Mouse (Mus musculus) embryo, embryonic 10.5 days (tissue): ENCODE data around the gene Dffa.
"Not testable (repeated sequence)": the region's sequence is repeated elsewhere in the genome, so short reads cannot be mapped to it uniquely, and the experiment has no call there.

Experiments
- DNase-seq: peaks from one replicate; pipeline ENCODE4 v3.0.0-alpha.2; 2015; ENCODE audit warnings: low spot score

Gene Dffa

GRCm38 (mm10) chr4:149148084-149148483, 44.1 kb downstream of the Dffa start:
- DNase-seq, result no peak

GRCm38 (mm10) chr4:149149196-149149595, 45.2 kb downstream of the Dffa start:
- no peak for DNase-seq

GRCm38 (mm10) chr4:149149611-149150010, 45.7 kb downstream of the Dffa start:
- DNase-seq, result peak; percentile 36

- DNase-seq, result no peak
These were observed 46.3 kb downstream of the Dffa start for GRCm38 (mm10) chr4:149150256-149150655.

DNA sequence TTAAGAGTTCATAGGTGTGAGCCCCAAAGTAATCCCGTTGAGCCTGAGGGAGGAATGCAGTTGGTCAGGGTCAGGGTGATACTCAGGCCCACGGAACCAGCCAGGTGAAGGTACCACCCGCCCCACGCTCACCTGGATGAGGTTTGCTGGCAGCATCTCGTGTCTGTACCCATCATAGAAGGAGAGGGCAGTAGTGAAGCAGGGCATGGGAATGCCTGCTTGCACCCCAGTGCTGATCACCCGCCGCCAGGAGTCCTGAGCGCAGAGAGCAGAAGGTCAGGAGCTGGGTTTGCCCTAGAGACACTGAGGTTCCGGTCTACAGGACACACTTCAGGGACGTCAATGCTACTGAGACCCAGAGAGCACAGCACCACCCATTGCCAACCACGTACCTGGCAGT, 46.8 kb downstream of the Dffa start:
- DNase-seq, result no peak

DNA sequence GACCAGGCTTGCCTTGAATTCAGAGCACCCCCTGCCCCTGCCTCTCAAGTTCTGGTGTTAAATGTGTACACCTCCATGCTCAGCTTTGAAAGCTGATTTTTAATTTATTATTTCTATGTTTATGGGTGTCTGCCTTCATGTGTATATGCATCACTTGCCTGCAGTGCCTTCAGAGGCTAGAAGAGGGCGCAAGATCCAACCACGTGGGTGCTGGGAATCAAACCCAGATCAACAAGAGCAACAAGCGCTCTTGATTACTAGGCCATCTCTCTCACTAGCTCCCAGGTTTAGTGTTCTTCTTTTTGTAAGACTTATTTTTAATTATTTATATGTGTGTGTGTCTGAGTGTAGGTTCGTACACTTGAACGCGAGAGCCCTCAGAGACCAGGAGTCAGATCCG, 50.9 kb downstream of the Dffa start:
- DNase-seq, result no peak

GRCm38 (mm10) chr4:149155711-149156110, 51.8 kb downstream of the Dffa start:
- DNase-seq, result no peak

GRCm38 (mm10) chr4:149157415-149157973, 53.5 kb downstream of the Dffa start:
- DNase-seq, result no peak

DNA sequence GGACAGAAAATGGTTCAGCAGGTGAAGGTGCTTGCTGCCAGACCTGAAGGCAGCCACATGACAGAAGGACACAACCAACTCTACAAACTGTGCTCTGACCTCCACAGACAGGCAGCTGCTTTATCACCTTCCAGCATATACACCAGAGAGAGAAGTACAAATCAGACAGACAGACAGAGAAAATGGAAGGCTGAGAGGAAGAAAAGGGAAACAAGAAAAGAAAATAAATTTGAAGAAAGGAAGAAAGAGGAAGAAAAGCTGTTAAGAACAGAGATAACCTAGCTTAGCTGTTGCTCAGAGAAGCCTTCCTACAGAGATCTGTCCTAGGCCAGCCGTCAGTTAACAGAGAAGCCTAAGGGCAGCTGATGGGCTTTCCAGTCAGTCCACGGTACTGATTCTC, 55.3 kb downstream of the Dffa start:
- no peak for DNase-seq

GRCm38 (mm10) chr4:149159891-149160290, 55.9 kb downstream of the Dffa start:
- no peak for DNase-seq

GRCm38 (mm10) chr4:149161166-149161565, 57.2 kb downstream of the Dffa start:
- no peak for DNase-seq

DNA sequence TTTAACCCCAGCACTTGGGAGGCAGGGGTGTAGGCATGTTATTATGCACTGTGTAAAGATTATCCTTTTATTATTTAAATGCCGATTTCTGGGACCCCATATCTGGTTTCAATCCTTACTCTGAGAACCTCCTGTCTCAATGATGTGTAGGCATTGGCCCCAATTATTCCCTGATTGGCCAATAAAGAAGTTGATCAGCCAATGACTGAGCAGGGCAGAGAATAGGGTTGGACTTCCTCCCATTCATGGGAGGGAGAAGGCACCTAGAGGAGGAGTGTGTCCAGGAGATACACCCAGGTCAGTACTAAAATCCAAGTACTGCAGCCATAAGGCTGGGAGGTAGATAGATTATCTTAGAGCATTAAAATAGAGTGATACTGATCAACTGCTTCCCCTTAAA, 59.2 kb downstream of the Dffa start:
- no peak for DNase-seq

- DNase-seq, result no peak
These were observed 60.2 kb downstream of the Dffa start for GRCm38 (mm10) chr4:149164150-149164549.

- peak; percentile 98 for DNase-seq
These were observed 62.4 kb downstream of the Dffa start, which contains the start of gene Pgd for GRCm38 (mm10) chr4:149166215-149166946. Pgd (minus strand) TSS chr4:149166771.

GRCm38 (mm10) chr4:149166957-149167611, 63.1 kb downstream of the Dffa start:
- DNase-seq, result peak; percentile 50

DNA sequence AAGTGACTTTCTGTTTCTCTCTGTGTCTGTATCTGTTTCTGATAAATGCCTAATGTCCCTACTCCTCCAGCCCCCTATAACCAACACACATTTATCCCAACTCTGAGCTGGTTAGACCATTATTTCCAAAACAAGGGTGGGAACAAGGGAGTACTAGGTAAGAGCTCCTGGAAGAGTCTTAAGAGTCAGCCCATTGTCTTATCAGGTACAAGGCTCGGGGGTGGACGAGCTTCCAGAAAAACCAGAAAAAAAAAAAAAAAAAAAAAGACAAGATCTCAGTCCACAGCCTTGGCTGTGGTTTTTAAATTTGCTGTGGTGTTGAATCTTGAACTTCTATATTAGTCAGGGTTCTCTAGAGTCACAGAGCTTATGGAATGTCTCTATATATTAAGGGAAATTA, 64.1 kb downstream of the Dffa start:
- DNase-seq, result no peak

DNA sequence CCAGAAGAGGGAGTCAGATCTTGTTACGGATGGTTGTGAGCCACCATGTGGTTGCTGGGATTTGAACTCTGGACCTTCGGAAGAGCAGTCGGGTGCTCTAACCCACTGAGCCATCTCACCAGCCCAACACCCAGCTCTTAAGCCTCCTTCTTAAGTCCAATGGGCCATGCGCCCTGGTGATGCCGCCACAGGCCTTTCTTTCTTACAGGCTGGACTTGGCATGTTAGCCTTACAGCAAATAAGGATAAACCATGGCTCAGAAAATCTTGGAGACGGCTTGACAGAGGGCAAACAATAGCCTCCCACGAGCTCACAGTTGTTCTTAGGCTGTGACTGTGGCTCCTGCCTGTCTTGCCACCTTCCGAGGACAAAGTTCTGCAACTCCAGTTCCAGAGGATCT, 66.0 kb downstream of the Dffa start:
- not testable (repeated sequence) for DNase-seq
